Mouse (Mus musculus) liver, embryonic 13.5 days (tissue): ENCODE results near the gene Gm15319. TPM values are rescaled to one million over a fixed set of nuclear protein-coding genes. Genes with fewer than 3 reads are reported as not detected.
"Not testable (repeated sequence)": the region's sequence is repeated elsewhere in the genome, so short reads cannot be mapped to it uniquely, and the experiment has no call there.

Experiments
- ATAC-seq: fragments of 200-750 bp; cut with Nextera tagmentation; 2 replicates; pipeline ENCODE4 v1.8.0; 2017; ENCODE audit warnings: low read depth, mild to moderate bottlenecking, moderate number of reproducible peaks, moderate library complexity
- DNase-seq: peaks from one replicate; pipeline ENCODE4 v3.0.0; 2022
- H3K27ac ChIP-seq: fragments of 300-500 bp; sonication (generic); 2 replicates; pipeline ENCODE4 v1.5.1; 2015; ENCODE audit warnings: moderate library complexity, mild to moderate bottlenecking, inconsistent platforms
- H3K27me3 ChIP-seq: fragments of 300-500 bp; sonication (generic); 2 replicates; pipeline ENCODE4 v1.6.1; 2015; ENCODE audit warnings: mild to moderate bottlenecking, inconsistent platforms
- H3K36me3 ChIP-seq: fragments of 300-500 bp; sonication (generic); 2 replicates; pipeline ENCODE4 v1.6.1; 2015; ENCODE audit warnings: mild to moderate bottlenecking, inconsistent platforms
- H3K4me1 ChIP-seq: fragments of 300-500 bp; sonication (generic); replicated peaks from 2 replicates; pipeline ENCODE4 v1.6.1; 2015; ENCODE audit warnings: inconsistent platforms
- H3K4me2 ChIP-seq: fragments of 300-500 bp; sonication (generic); 2 replicates; pipeline ENCODE4 v1.6.1; 2015; ENCODE audit warnings: inconsistent platforms, mild to moderate bottlenecking, moderate library complexity
- H3K4me3 ChIP-seq: fragments of 300-500 bp; sonication (generic); replicated peaks from 2 replicates; pipeline ENCODE4 v1.5.1; 2015; ENCODE audit warnings: mild to moderate bottlenecking, inconsistent platforms
- H3K9ac ChIP-seq: fragments of 300-500 bp; sonication (generic); 2 replicates; pipeline ENCODE4 v1.6.1; 2015; ENCODE audit warnings: mild to moderate bottlenecking, inconsistent platforms
- H3K9me3 ChIP-seq: fragments of 300-500 bp; sonication (generic); replicated peaks from 2 replicates; pipeline ENCODE4 v1.6.1; 2016; ENCODE audit warnings: inconsistent platforms
- WGBS: fragments of 180-500 bp; shearing (Covaris S2); methylation state at CpG from one replicate; pipeline ENCODE4 v1.1.7; 2015; ENCODE audit not compliant: insufficient replicate concordance; 5-methylcytosine and 5-hydroxymethylcytosine counted together
- polyA plus RNA-seq: library from polyadenylated mRNA; unstranded; fragments of >200 nt; fragmentation: Nextera tagmentation; extraction: Ambion mirVana; gene quantifications from 2 replicates; pipeline ENCODE4 v1.2.1, GENCODE M21; 2015

The Gm15319 gene
- polyA plus RNA-seq = not detected in 2 replicates

GRCm38 (mm10) chr8:20363110-20363509 is at the start of gene Gm15319:
TSS of gene Gm15319 (minus strand) at chr8:20363210.
- not testable (repeated sequence) for DNase-seq, H3K27ac ChIP-seq, H3K27me3 ChIP-seq, H3K4me1 ChIP-seq, ATAC-seq, H3K4me3 ChIP-seq, H3K9me3 ChIP-seq, H3K36me3 ChIP-seq, H3K9ac ChIP-seq, H3K4me2 ChIP-seq
- WGBS = no CpG with 5 or more reads among the region's 2 CpGs

GRCm38 (mm10) chr8:20410355-20410754 is 47.3 kb upstream of the Gm15319 start:
- not testable (repeated sequence) for H3K9ac ChIP-seq, DNase-seq, H3K4me2 ChIP-seq, ATAC-seq, H3K36me3 ChIP-seq, H3K4me3 ChIP-seq, H3K27me3 ChIP-seq, H3K4me1 ChIP-seq, H3K27ac ChIP-seq, H3K9me3 ChIP-seq
- WGBS = 60% methylated on average over 1 of the region's 3 CpGs

- H3K9me3 ChIP-seq, H3K4me1 ChIP-seq, H3K36me3 ChIP-seq, ATAC-seq, H3K4me3 ChIP-seq, H3K27me3 ChIP-seq, H3K9ac ChIP-seq, H3K4me2 ChIP-seq, H3K27ac ChIP-seq, DNase-seq: not testable (repeated sequence)
- 86% methylated on average over 8 of the region's 8 CpGs for WGBS
Observed at GRCm38 (mm10) chr8:20408441-20409030, 45.5 kb upstream of the Gm15319 start.

- not testable (repeated sequence) for ATAC-seq, H3K4me3 ChIP-seq, H3K9me3 ChIP-seq, H3K27me3 ChIP-seq, H3K27ac ChIP-seq, H3K9ac ChIP-seq, H3K4me2 ChIP-seq, H3K4me1 ChIP-seq, H3K36me3 ChIP-seq
- DNase-seq = peak; percentile 23
- WGBS = 20% methylated on average over 5 of the region's 7 CpGs
Observed at GRCm38 (mm10) chr8:20389363-20389739, 26.3 kb upstream of the Gm15319 start.

- WGBS = 50% methylated on average over 4 of the region's 7 CpGs
- not testable (repeated sequence) for H3K9ac ChIP-seq, H3K4me2 ChIP-seq, DNase-seq, H3K27me3 ChIP-seq, H3K9me3 ChIP-seq, H3K4me3 ChIP-seq, H3K4me1 ChIP-seq, H3K27ac ChIP-seq, H3K36me3 ChIP-seq
- peak; percentile 89 for ATAC-seq
Observed at GRCm38 (mm10) chr8:20388706-20389362, 25.8 kb upstream of the Gm15319 start.

- not testable (repeated sequence) for H3K27ac ChIP-seq, H3K9ac ChIP-seq, ATAC-seq, H3K36me3 ChIP-seq, H3K27me3 ChIP-seq, H3K4me3 ChIP-seq, DNase-seq, H3K4me2 ChIP-seq, H3K4me1 ChIP-seq, H3K9me3 ChIP-seq
- WGBS = 36% methylated on average over 2 of the region's 8 CpGs
Observed at GRCm38 (mm10) chr8:20387121-20387794, 24.2 kb upstream of the Gm15319 start.

- not testable (repeated sequence) for ATAC-seq, H3K36me3 ChIP-seq, H3K27me3 ChIP-seq, H3K4me3 ChIP-seq, H3K27ac ChIP-seq, H3K4me2 ChIP-seq, H3K9me3 ChIP-seq, DNase-seq, H3K4me1 ChIP-seq, H3K9ac ChIP-seq
- 50% methylated on average over 1 of the region's 2 CpGs for WGBS
Observed at GRCm38 (mm10) chr8:20384990-20385389, 22.0 kb upstream of the Gm15319 start.

GRCm38 (mm10) chr8:20384131-20384530 is 21.1 kb upstream of the Gm15319 start:
- H3K4me2 ChIP-seq, H3K4me1 ChIP-seq, H3K36me3 ChIP-seq, H3K27ac ChIP-seq, H3K4me3 ChIP-seq, H3K9ac ChIP-seq, H3K9me3 ChIP-seq, ATAC-seq, H3K27me3 ChIP-seq, DNase-seq: not testable (repeated sequence)
- WGBS = 76% methylated on average over 8 of the region's 9 CpGs

GRCm38 (mm10) chr8:20382146-20382545 is 19.1 kb upstream of the Gm15319 start:
- not testable (repeated sequence) for H3K4me2 ChIP-seq, H3K9me3 ChIP-seq, ATAC-seq, H3K27me3 ChIP-seq, H3K36me3 ChIP-seq, H3K27ac ChIP-seq, H3K4me3 ChIP-seq, H3K4me1 ChIP-seq, H3K9ac ChIP-seq, DNase-seq
- WGBS = 47% methylated on average over 2 of the region's 2 CpGs

- ATAC-seq, H3K27ac ChIP-seq, DNase-seq, H3K9ac ChIP-seq, H3K4me3 ChIP-seq, H3K36me3 ChIP-seq, H3K9me3 ChIP-seq, H3K27me3 ChIP-seq, H3K4me1 ChIP-seq, H3K4me2 ChIP-seq: not testable (repeated sequence)
- WGBS = 74% methylated on average over 2 of the region's 3 CpGs
Observed at GRCm38 (mm10) chr8:20381637-20382036, 18.6 kb upstream of the Gm15319 start.

- DNase-seq, H3K4me2 ChIP-seq, H3K27me3 ChIP-seq, H3K4me1 ChIP-seq, H3K27ac ChIP-seq, ATAC-seq, H3K36me3 ChIP-seq, H3K9ac ChIP-seq, H3K4me3 ChIP-seq, H3K9me3 ChIP-seq: not testable (repeated sequence)
- WGBS = 62% methylated on average over 1 of the region's 5 CpGs
Observed at GRCm38 (mm10) chr8:20381239-20381620, 18.2 kb upstream of the Gm15319 start.
